Mouse (Mus musculus) limb, embryonic 10.5 days (tissue): Measurements from ENCODE around the gene Atp6v1f. TPM values are rescaled to one million over a fixed set of nuclear protein-coding genes. Genes with fewer than 3 reads are reported as not detected.

Experiments used
- DNase-seq: peaks from one replicate; pipeline ENCODE4 v3.0.0-alpha.2; 2017; ENCODE audit warnings: low spot score
- H3K27ac ChIP-seq: fragments of 300-500 bp; sonication (generic); 2 replicates; pipeline ENCODE4 v1.5.1; 2016; ENCODE audit warnings: mild to moderate bottlenecking
- H3K27me3 ChIP-seq: fragments of 300-500 bp; sonication (generic); 2 replicates; pipeline ENCODE4 v1.6.1; 2016; ENCODE audit warnings: low read depth, mild to moderate bottlenecking; ENCODE audit not compliant: poor library complexity, severe bottlenecking
- H3K36me3 ChIP-seq: fragments of 300-500 bp; sonication (generic); 2 replicates; pipeline ENCODE4 v1.6.1; 2016; ENCODE audit warnings: mild to moderate bottlenecking, moderate library complexity
- H3K4me1 ChIP-seq: fragments of 300-500 bp; sonication (generic); 2 replicates; pipeline ENCODE4 v1.6.1; 2016
- H3K4me3 ChIP-seq: fragments of 300-500 bp; sonication (generic); 2 replicates; pipeline ENCODE4 v1.5.1; 2016; ENCODE audit warnings: mild to moderate bottlenecking, moderate library complexity
- H3K9me3 ChIP-seq: fragments of 300-500 bp; sonication (generic); replicated peaks from 2 replicates; pipeline ENCODE4 v1.6.1; 2016; ENCODE audit warnings: mild to moderate bottlenecking
- WGBS: fragments of 180-500 bp; shearing (Covaris S2); methylation state at CpG from one replicate; pipeline ENCODE4 v1.1.7; 2016; 5-methylcytosine and 5-hydroxymethylcytosine counted together
- polyA plus RNA-seq: library from polyadenylated mRNA; unstranded; fragments of >200 nt; fragmentation: Nextera tagmentation; extraction: Ambion mirVana; gene quantifications from 2 replicates; pipeline ENCODE4 v1.2.1, GENCODE M21; 2016

Atp6v1f gene
- 185 and 196 TPM in 2 replicates for polyA plus RNA-seq

- Histone ChIP-seq H3K27me3 (no peaks in the 10 kb centered on the region), H3K4me1 (peaks cover 14% of the 10 kb centered on the region)
- WGBS = under 1% methylated on average over 39 of the region's 39 CpGs
Measured at GRCm38 (mm10) chr6:29467583-29468354, at the start of gene Atp6v1f. Gene Atp6v1f (plus strand): TSS chr6:29467718.

GRCm38 (mm10) chr6:29420596-29420995, 46.9 kb upstream of the Atp6v1f start:
- DNase-seq = no peak
- no peaks in the 10 kb centered on the region for H3K9me3 ChIP-seq
- 0 out of 2 replicates have a peak, but pooled peaks cover 2% of the 10 kb centered on the region for H3K4me1 ChIP-seq
- H3K27me3 ChIP-seq = no peaks in the 10 kb centered on the region
- peaks cover 19% of the 10 kb centered on the region for H3K36me3 ChIP-seq
- WGBS = 93% methylated on average over 2 of the region's 2 CpGs
- H3K4me3 ChIP-seq = no peak overlapping the region
- no peak overlapping the region for H3K27ac ChIP-seq

More at GRCm38 (mm10) chr6:29467583-29468354, at the start of gene Atp6v1f:
- Histone ChIP-seq H3K36me3 (peaks cover 26% of the 10 kb centered on the region), H3K9me3 (no peaks in the 10 kb centered on the region), H3K4me3 (peak within 1 kb of the TSS; percentile 79), H3K27ac (peak within 1 kb of the TSS; percentile 80)
- peak; percentile 95 for DNase-seq

GRCm38 (mm10) chr6:29425118-29425517, 42.4 kb upstream of the Atp6v1f start:
- Histone ChIP-seq H3K9me3 (no peaks in the 10 kb centered on the region), H3K27me3 (no peaks in the 10 kb centered on the region), H3K27ac (no peak overlapping the region), H3K4me1 (no peaks in the 10 kb centered on the region), H3K4me3 (no peak overlapping the region), H3K36me3 (0 out of 2 replicates have a peak, but pooled peaks cover 2% of the 10 kb centered on the region)
- 85% methylated on average over 8 of the region's 8 CpGs for WGBS
- no peak for DNase-seq

- no peak overlapping the region for H3K27ac ChIP-seq
- H3K27me3 ChIP-seq = peaks cover 12% of the 10 kb centered on the region
- no peak for DNase-seq
- H3K4me1 ChIP-seq = peaks cover 8% of the 10 kb centered on the region
- WGBS = 70% methylated on average over 6 of the region's 6 CpGs
- no peaks in the 10 kb centered on the region for H3K9me3 ChIP-seq
- H3K4me3 ChIP-seq = no peak overlapping the region
- H3K36me3 ChIP-seq = 0 out of 2 replicates have a peak, but pooled peaks cover 2% of the 10 kb centered on the region
Measured at GRCm38 (mm10) chr6:29426331-29426730, 41.2 kb upstream of the Atp6v1f start.

GRCm38 (mm10) chr6:29428171-29428570, 39.3 kb upstream of the Atp6v1f start:
- Histone ChIP-seq H3K9me3 (no peaks in the 10 kb centered on the region), H3K4me1 (peaks cover 27% of the 10 kb centered on the region)
- 71% methylated on average over 4 of the region's 4 CpGs for WGBS

GRCm38 (mm10) chr6:29430681-29431420, 36.7 kb upstream of the Atp6v1f start:
- 45% methylated on average over 15 of the region's 15 CpGs for WGBS

More at GRCm38 (mm10) chr6:29428171-29428570, 39.3 kb upstream of the Atp6v1f start:
- DNase-seq = no peak
- Histone ChIP-seq H3K36me3 (0 out of 2 replicates have a peak, but pooled peaks cover 2% of the 10 kb centered on the region), H3K4me3 (no peak overlapping the region), H3K27ac (no peak overlapping the region), H3K27me3 (peaks cover 30% of the 10 kb centered on the region)

GRCm38 (mm10) chr6:29431473-29431872, 36.0 kb upstream of the Atp6v1f start:
- Histone ChIP-seq H3K9me3 (no peaks in the 10 kb centered on the region), H3K36me3 (no peaks in the 10 kb centered on the region), H3K27ac (no peak overlapping the region), H3K27me3 (peaks cover 49% of the 10 kb centered on the region), H3K4me3 (no peak overlapping the region), H3K4me1 (peaks cover 60% of the 10 kb centered on the region)
- DNase-seq = no peak
- WGBS = 15% methylated on average over 5 of the region's 5 CpGs

More at GRCm38 (mm10) chr6:29430681-29431420, 36.7 kb upstream of the Atp6v1f start:
- no peak for DNase-seq
- Histone ChIP-seq H3K9me3 (no peaks in the 10 kb centered on the region), H3K36me3 (0 out of 2 replicates have a peak, but pooled peaks cover 2% of the 10 kb centered on the region), H3K27me3 (peaks cover 49% of the 10 kb centered on the region), H3K4me3 (no peak overlapping the region), H3K4me1 (peaks cover 54% of the 10 kb centered on the region), H3K27ac (peak overlapping the region; percentile 15)

GRCm38 (mm10) chr6:29432156-29432555, 35.4 kb upstream of the Atp6v1f start:
- Histone ChIP-seq H3K27ac (no peak overlapping the region), H3K4me3 (no peak overlapping the region), H3K9me3 (no peaks in the 10 kb centered on the region), H3K4me1 (peaks cover 65% of the 10 kb centered on the region), H3K27me3 (peaks cover 49% of the 10 kb centered on the region), H3K36me3 (no peaks in the 10 kb centered on the region)
- 48% methylated on average over 3 of the region's 3 CpGs for WGBS
- no peak for DNase-seq

- Histone ChIP-seq H3K4me3 (peak overlapping the region; percentile 66), H3K27me3 (peaks cover 49% of the 10 kb centered on the region), H3K9me3 (no peaks in the 10 kb centered on the region), H3K27ac (peak overlapping the region; percentile 87), H3K36me3 (no peaks in the 10 kb centered on the region), H3K4me1 (peaks cover 65% of the 10 kb centered on the region)
- DNase-seq = no peak
Measured at GRCm38 (mm10) chr6:29432676-29433037, 34.9 kb upstream of the Atp6v1f start.

- no peaks in the 10 kb centered on the region for H3K36me3 ChIP-seq
- no peaks in the 10 kb centered on the region for H3K9me3 ChIP-seq
- H3K4me3 ChIP-seq = peak within 1 kb of the TSS; percentile 66
- peaks cover 65% of the 10 kb centered on the region for H3K4me1 ChIP-seq
- DNase-seq = peak; percentile 68
- under 1% methylated on average over 77 of the region's 77 CpGs for WGBS
- H3K27me3 ChIP-seq = peaks cover 49% of the 10 kb centered on the region
- H3K27ac ChIP-seq = peak within 1 kb of the TSS; percentile 87
Measured at GRCm38 (mm10) chr6:29433038-29433803, 34.3 kb upstream of the Atp6v1f start, which contains the start of gene Flnc. Gene Flnc (plus strand): TSS chr6:29433256.

GRCm38 (mm10) chr6:29433804-29434795, 33.4 kb upstream of the Atp6v1f start:
- H3K27ac ChIP-seq = peak overlapping the region; percentile 87
- H3K4me1 ChIP-seq = peaks cover 65% of the 10 kb centered on the region
- H3K27me3 ChIP-seq = peaks cover 49% of the 10 kb centered on the region

More at GRCm38 (mm10) chr6:29433804-29434795, 33.4 kb upstream of the Atp6v1f start:
- Histone ChIP-seq H3K4me3 (peak overlapping the region; percentile 66), H3K9me3 (no peaks in the 10 kb centered on the region), H3K36me3 (peaks cover 2% of the 10 kb centered on the region; the same call in 1 of the 2 replicates)
- peak; percentile 74 for DNase-seq
- 2% methylated on average over 27 of the region's 27 CpGs for WGBS
